Mouse (Mus musculus) NIH3T3 (cell line): Measurements from ENCODE around the gene C130079G13Rik.
"Not testable (repeated sequence)": the region's sequence is repeated elsewhere in the genome, so short reads cannot be mapped to it uniquely, and the experiment has no call there.

Experiments used
- DNase-seq: peaks from one replicate; pipeline ENCODE4 v3.0.0-alpha.2; 2012; ENCODE audit warnings: low read depth

C130079G13Rik gene

GRCm38 (mm10) chr3:59924914-59925313, at the start of gene C130079G13Rik:
C130079G13Rik (plus strand) TSS chr3:59925214.
- DNase-seq = no peak

GRCm38 (mm10) chr3:59877601-59878000, 47.4 kb upstream of the C130079G13Rik start:
- DNase-seq = not testable (repeated sequence)

GRCm38 (mm10) chr3:59879801-59880554, 45.0 kb upstream of the C130079G13Rik start:
- not testable (repeated sequence) for DNase-seq

GRCm38 (mm10) chr3:59893276-59893675, 31.7 kb upstream of the C130079G13Rik start:
- no peak for DNase-seq

- no peak for DNase-seq
Observed at GRCm38 (mm10) chr3:59934621-59935020, 9.6 kb downstream of the C130079G13Rik start.

GRCm38 (mm10) chr3:59947294-59947950, 22.4 kb downstream of the C130079G13Rik start:
- no peak for DNase-seq

- no peak for DNase-seq
Observed at GRCm38 (mm10) chr3:59970891-59971290, 45.9 kb downstream of the C130079G13Rik start.

GRCm38 (mm10) chr3:59974591-59974990, 49.6 kb downstream of the C130079G13Rik start:
- DNase-seq = no peak
